Mouse (Mus musculus) cerebellum, postnatal 25 days (tissue): ENCODE data around the gene Kcnab3.
"Not testable (repeated sequence)": the region's sequence is repeated elsewhere in the genome, so short reads cannot be mapped to it uniquely, and the experiment has no call there.

Experiments
- DNase-seq, 2 experiments: peaks; one replicate each; pipeline ENCODE4 v3.0.0; 2021; ENCODE audit warnings: mixed read lengths in 2 of 2

The Kcnab3 gene

DNA sequence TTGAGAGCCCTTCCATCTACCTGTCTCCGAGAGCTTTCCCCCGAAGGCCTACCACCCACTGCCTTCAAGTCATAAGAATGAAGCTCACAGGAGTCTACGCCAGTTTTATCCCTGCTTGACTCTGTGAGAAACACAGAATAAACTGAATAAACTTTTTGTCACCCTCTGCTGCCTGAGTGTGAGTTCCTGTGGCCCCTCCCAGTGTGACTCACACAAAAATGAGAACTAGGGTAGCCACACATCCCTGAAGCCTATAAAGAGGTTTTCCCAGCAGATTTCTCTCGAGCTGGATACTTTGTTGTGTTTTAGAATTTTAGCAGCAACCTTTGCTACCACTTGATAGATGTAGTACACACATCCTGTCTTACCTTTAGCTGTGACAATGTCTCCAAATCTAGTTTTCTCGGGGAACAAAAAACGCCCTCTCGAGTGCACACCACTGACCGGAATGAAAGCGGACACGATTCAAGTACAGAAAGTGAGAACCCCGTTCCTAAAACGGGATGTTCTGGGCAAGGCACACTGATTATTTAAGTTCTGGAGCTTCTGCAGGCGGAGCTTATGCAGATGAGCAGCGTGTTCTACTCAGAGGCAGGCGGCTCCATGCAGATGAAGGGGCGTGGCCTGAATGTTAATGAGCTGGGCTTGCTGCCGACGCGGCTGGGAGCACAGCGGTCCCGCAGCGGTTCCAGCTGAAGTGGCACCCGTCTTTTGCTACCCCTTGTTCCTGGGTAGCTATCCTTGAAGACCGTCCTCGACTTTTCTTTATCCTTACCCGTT is at the start of gene Kcnab3:
TSS of gene Kcnab3 (plus strand) at position 631 of the 780 bp plus-strand sequence.
- DNase-seq: peak; percentile 71 to 84

DNA sequence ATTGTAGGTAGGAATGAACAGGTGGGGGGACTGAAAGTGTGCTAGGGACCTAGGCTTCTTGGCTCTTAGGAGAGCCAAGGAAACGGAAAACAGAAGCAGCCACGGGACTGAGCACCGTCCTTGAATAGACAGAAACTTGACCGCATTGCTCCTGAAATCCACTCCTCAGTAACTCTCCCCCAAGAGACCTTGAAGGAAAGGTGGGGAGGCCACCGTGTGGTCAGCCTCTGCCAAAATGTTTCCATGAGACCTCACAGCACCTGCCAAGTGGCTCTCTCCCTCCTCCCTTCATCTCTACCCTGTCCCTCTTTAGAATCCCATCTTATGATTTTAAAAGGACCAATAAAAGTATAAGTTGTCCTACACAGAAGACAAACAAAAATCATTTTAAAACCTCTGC is 48.8 kb upstream of the Kcnab3 start:
- DNase-seq: no peak

DNA sequence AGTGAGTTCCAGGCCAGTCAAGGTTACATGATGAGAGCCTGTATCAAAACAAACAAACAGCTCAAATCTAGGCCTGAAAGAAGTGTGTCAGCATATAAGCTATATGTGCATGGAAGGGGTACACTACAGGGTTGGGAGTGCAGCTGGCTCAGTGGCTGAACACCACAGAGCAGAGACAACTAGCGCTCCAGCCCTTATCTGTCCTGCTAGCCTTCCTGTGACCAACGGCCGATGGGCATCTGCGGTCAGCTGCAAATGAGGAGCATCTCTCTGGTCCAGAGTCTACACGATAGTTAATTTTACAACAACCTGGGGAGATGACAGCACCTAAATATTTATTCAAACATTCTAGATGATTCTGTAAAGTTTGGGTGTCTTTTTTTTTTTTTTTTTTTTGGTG is 34.9 kb upstream of the Kcnab3 start:
- no peak for DNase-seq

DNA sequence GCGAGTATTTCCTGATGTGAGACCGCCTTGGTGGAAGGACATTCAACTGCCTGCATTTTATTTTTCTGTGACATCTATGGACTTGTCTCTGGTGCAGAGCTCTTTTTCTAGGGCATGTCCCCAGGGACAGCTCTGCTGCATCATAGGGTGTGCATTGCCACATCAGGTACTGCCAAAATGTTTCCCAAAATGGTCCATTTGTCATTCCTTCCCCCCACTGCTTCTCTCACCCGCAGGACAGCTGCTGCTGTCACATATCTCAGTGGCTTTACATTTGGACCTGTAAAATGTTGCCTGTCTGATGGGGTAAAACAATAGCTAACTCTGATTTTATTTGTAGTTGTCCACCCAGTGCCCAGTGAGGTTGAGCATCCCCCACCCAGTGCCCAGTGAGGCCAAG is 30.8 kb upstream of the Kcnab3 start:
- no peak for DNase-seq

DNA sequence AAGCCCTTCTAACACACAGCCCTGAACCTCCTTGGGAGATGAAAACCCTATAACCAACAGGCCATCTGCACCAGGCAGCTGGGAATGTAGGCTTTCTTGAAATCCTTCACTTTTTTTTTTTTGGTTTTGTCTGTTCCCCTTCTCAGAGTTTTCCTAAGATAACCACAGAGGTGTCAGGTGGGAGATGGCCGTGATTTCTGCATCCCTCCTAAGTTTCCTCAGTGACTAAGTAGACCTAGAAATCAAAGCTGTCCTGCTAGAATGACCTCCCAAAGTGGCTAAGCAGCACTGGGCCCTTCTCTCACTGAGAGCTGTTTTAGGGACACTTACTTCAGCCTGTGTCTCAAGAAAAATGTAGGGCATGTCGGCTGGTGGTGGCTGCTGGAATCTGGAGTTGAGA is 28.3 kb upstream of the Kcnab3 start:
- no peak for DNase-seq

DNA sequence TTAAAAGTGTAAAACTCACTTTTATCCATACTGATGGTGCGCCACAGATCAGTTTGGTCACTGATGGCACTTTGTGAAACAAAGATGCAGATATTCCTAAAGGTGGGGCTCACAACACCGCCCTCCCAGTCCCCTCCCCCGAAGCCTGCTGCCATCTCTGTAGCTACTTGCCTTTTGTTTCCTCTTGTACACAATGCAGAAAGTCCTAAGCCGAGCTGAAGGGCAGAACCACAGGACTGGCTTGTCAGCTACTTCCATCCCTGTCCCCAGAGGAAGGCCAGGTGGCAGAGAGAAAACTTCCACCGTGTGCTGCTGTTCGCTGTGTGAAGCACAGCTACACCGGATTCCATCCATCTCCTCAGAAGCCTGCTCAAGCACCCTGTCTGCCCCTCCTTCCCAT is 27.8 kb upstream of the Kcnab3 start:
- DNase-seq: no peak

DNA sequence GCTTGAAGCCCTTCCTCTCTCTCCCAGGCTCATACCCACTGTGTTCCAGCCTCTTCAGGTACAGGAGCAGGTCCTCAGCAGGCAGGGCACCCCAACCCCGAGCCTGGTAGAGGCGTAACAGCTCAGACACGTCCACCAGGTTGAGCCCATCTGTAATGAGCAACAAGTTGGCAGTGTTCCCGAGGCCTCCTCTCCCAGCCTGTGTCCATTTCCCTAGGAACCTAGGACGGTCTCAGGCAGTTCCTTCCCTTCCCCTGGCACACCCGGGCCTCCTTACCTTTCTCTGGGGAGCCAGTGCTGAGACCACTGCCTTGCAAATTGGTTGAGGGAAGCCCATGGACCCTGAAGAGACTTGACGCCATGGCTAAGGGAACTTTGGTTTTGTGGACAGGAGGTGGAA is 23.2 kb upstream of the Kcnab3 start:
- peak; percentile 30 to 52 for DNase-seq

DNA sequence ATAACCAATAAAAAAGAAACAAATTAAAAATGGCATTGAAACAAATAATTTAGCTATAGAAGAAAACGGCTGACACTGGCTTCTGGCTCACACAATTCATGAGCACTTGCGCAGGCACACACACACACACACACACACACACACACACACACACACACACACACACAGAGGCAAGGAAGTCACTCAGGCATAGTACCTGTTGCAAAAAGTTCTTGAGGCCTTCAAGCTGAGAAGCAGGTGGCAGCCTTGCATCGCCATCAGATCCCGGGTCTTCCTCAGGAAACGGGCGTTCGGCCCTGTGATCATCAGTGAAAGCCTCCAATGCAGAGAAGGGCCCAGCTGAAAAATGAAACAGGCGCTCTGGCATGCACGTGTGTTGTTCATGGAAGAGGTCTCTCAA is 20.8 kb upstream of the Kcnab3 start:
- no peak for DNase-seq

DNA sequence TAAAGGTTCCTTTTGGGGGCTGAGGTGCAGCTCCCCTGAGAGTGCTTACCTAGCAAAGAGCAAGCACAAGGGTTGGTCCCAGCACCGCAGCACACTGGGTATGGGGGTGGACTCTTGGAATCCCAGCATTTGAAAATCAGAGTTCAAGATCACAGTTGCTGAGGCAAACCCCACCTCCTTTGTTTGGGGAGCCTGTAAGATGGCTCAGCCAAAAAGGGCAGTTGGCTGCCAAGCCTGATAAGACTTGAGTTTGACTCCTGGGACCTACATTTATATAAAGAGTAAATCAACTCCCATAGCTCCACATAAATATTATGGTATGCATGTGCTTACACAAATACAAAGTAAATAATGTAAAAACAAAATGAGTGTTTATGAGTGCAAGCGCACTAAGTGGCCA is 20.0 kb upstream of the Kcnab3 start:
- no peak for DNase-seq

DNA sequence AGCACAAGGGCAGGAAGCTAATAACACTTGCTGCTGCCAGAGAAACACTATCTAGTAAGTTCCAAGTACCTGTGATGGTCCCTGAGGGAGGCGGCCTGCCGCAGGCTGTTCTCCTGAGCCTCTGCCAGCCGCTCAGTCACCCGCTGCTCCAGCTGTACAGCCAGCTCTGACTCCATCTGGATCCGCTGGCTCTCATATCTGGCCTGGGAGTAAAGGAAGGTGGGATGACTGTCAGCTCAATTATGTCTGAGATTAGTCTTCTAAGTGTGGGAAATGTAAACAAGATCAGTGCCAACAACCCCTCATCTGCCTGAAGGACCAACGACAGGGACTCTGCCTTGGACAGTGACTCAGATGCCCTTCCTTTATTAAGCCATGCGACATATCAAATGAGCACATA is 14.8 kb upstream of the Kcnab3 start:
- no peak for DNase-seq

DNA sequence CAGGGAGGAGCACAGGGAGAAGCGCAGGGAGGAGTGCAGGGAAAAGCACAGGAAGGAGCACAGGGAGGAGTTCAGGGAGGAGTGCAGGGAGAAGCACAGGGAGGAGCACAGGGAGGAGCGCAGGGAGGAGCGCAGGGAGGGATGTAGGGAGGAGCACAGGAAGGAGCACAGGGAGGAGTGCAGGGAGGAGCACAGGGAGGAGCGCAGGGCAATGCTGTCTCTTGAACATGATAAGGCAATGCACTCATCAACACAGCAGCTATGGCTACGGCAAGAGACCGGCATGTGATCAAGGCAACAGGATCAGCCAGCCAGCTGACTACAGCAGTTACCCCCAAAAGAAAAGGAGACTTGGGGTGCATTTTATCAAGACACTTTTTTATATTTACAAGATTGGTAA is 9.7 kb upstream of the Kcnab3 start:
- DNase-seq: no peak

DNA sequence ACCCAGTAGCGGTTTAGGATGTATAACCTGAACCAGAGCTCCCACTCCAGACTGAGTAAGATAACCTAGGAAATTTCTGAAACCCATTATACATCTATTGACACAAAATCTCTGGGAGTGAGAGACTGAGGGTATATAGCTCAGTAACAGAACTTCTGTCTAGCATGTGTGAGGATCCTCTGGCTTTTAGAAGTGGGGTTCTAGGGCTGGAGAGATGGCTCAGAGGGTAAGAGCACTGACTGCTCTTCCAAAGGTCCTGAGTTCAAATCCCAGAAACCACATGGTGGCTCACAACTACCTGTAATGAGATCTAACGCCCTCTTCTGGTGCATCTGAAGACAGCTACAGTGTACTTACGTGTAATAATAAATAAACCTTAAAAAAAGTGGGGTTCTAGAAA is 8.1 kb upstream of the Kcnab3 start:
- DNase-seq: not testable (repeated sequence)

DNA sequence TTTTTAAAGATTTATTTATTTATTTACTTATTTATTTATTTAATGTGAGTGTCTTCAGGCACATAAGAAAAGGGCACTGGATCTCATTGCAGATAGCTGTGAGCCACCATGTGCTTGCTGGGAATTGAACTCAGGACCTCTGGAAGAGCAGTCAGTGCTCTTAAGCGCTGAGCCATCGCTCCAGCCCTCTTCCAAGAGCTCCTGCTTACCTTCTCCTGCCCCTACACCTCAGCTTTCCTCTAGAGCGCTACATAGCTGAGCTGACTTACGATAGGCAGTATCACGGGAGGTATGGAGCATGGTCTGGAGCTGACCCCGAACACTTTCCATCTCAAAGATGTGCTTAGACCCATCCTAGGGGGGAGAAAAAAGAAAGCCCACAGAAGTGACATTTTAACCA is 4.5 kb upstream of the Kcnab3 start:
- DNase-seq: no peak

DNA sequence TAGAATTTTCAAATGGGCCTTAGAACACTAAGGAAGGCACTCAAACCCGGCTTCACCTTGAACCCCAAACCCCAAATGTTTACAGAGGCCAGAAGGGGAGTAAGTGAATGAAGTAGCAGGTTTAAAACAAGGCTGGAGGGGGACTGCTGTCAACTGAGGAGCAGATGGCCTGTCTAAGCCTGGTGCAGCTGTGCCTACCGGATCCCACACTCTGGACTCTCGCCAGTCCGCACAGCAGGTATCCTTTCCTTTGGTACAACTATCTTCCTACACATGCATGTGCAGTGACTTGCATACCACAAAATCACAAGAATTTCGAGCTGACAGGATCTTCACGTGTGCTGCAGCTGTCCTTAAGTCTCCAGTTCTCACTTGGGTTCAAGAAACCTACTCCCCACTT is 4.0 kb upstream of the Kcnab3 start:
- DNase-seq: peak in 1 of 2 experiments; percentile 58

DNA sequence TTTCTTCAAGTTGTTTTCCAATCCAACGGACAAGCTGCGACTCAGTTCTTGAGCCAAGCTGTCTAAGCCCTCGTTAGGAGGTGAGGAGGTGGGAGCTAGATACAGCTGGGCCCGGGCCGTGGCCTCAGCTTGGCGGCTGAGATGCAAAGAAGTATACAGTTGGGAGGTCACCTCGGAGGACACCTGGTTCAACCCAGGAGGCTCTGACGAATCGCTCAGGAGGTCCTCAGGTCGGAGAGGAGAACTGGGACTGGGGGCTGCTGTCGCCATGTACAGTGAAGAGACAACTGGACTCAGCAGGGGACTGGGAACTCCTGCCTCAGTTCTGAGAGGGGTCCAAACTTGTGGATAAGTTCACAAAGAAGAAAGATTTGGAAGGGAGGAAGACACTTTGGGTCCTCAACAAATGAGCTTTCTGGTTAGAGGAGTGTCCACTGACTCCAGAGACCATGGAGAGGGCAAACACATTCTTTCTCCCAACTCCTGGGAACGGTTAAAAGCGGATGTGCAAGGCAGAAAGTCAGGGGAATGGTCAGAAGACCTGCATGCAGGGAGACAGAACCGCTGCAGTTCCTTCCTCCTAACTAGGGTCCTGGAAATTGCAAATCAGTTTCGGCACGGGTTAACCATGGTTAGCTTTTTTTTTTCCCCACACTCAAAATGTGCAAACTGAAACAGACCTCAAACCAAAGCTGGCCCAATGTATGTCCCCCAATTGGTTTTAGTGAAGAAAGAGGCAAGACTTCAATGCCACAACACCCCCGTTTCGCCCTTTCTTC is 3.2 kb upstream of the Kcnab3 start:
- DNase-seq: no peak

DNA sequence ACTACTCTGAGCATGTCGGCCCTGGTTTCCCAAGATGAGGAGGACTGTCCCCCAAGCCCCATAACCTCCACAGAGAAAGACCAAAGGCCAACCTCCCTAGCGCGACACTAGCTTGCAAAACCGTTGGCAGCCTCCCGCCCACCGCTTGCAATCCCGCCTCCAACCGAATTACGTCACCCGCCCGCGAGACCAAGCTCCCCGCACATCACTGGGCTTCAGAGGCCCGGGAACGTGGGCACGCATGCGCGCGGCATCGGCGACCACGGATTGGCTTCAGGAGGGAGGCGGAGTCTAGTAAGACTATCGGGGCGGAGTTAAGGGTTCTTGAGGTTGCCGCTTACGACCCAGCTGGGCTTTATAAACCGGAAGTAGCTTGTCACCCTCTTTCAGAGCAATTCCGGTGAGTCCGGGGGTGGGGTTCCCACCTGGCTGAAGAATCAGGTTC is 2.4 kb upstream of the Kcnab3 start, which contains the start of the genes Cntrob and Trappc1:
TSS of gene Cntrob (minus strand) at position 109 of the 445 bp plus-strand sequence.
TSS of gene Trappc1 (plus strand) at position 314 of the 445 bp plus-strand sequence.
- DNase-seq: peak; percentile 97 to 99

DNA sequence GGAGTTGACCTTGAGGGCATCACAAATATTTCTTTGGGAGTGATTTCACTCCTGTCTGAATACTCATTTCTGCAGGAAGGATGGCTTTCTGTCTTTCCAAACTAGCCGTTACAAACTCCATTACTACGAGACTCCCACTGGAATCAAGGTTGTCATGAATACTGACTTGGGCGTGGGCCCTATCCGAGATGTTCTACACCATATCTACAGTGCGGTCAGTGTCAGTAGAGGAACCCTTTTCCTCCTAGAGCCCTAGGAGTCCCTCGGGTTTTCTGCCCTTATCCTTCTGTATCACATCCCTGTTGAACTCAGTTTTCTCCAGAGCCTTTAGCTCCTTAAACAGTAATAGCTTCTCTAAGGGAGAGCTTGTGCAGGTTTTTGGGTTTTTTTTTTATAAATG is 1.3 kb upstream of the Kcnab3 start:
- DNase-seq: no peak

DNA sequence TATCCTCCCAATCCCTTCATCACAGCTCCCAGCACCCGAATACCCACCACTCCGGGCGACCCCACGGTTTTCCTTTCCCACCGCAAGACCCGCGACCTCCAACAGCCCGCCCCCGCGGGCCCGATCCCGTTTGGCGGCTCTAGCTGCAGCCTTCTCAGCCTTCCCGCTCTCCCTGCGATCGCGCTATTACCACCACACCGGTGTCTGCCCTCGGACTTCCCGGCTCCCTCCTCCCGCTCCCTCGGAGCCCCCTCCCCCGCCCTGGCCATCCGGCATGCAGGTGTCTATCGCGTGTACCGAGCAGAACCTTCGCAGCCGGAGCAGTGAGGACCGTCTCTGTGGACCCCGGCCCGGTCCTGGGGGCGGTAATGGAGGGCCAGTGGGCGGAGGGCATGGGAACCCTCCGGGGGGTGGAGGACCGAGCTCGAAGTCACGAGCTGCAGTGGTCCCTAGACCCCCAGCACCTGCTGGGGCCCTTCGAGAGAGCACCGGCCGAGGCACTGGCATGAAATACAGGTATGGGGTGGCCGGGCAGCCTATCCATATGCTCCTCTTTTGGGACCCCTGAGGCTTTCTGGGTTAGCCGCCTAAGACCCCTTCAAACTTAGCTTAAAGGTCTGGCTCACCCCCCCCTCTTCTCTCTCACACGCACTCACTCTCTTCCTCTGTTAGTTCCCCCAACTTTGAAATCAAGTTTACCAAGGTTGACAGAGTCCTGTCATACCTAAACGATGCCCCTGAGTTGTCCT is 524 bp downstream of the Kcnab3 start:
- peak; percentile 57 to 67 for DNase-seq

DNA sequence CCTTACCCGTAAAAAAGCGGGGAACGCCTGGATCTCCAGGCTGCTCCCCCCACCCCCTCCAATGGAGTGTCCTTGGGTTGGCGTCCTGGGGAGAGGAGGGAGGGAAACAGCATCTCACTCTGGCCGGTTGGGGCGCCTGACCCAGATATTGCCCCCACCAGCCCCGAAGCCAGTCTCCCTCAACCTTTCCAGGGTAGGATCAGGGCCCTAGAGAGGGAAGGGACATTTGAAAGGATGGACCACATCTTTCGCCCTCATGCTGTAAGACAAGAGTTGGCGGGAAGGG is 1.0 kb downstream of the Kcnab3 start:
- peak in 1 of 2 experiments; percentile 45 for DNase-seq

DNA sequence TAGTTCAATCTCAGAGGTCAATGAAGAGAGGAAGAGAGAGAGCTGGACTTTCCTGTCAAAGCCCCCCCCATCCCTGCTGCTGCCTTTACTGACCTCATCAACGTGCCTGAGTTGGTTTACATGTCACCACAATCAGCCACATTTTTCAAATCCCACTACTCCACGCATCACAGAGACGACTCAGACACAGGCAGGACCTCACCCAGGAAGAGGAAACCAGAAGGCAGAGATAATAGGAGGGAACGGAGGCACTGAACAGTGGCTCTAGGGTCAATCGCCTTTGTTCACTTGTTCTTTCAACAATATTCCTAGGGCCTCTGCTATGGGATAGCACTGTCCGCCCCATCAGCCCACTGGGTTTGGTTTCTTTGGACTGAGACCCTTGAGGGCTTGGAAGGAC is 1.6 kb downstream of the Kcnab3 start:
- DNase-seq: no peak

DNA sequence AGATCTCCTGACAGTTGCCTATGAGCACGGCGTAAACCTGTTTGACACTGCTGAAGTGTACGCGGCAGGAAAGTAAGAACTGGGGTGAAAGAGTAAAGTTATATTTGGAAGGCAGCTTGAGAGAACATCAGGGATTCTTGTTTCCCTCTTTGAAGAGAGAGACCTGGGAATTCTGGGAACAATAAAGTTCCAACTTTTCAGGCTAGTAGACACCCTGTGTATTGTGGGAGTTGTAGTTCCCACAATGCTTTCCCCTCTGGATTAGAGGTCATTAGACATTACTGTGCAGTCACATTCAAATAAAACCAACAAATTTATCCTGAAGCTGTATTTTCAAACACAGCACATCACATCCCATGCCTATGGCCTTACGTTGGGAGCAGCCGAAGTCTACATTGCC is 2.5 kb downstream of the Kcnab3 start:
- no peak for DNase-seq

DNA sequence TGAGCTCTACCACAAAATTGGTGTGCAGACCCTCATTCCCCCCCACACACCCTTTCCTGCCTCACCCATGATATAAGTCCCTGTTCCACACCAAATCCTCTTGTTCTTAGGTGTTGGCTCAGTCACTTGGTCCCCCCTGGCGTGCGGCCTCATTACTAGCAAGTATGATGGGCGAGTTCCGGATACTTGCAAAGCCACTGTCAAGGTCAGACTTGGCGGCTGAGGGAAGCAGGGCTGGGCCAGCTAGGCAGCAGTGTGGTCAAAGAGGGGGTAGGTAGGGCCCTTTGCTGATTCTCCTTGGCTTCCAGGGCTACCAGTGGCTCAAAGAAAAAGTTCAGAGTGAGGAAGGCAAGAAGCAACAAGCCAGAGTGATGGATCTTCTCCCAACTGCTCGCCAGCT is 5.1 kb downstream of the Kcnab3 start:
- DNase-seq: no peak

DNA sequence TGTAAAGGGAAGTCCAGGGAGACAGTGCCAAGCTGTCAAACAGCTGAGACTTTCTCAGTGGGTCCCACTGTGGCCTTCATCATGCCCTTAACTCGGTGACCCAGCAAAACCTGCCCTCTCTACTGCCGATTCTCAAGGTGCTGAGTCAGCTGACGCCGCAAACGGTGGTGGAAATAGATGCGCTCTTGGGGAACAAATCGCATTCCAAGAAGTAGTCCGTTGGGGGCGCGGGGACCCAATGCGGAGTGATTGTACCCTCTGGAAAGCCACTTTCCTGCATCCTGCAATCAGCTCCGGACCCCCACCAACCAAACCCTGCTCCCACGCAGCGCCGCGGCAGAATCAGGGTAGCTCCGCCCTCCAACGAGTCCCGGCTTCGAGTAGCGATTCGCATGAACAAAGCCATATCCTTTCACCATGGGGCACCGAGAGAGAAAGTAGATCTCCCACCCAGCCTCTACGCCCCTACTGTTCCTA is 5.9 kb downstream of the Kcnab3 start:
- DNase-seq: peak; percentile 86
